Mouse (Mus musculus) v-Abl transformed pro-B cells (cell line): ENCODE data around the gene Cfi.

Experiments used
- in situ Hi-C, 2 experiments: fragments of 400-800 bp; cut with MboI; formaldehyde crosslinking; loops; one replicate each; pipeline ENCODE4 v1.15.1; 2025; ENCODE audit not compliant: unreplicated experiment in 2 of 2

Gene Cfi

DNA sequence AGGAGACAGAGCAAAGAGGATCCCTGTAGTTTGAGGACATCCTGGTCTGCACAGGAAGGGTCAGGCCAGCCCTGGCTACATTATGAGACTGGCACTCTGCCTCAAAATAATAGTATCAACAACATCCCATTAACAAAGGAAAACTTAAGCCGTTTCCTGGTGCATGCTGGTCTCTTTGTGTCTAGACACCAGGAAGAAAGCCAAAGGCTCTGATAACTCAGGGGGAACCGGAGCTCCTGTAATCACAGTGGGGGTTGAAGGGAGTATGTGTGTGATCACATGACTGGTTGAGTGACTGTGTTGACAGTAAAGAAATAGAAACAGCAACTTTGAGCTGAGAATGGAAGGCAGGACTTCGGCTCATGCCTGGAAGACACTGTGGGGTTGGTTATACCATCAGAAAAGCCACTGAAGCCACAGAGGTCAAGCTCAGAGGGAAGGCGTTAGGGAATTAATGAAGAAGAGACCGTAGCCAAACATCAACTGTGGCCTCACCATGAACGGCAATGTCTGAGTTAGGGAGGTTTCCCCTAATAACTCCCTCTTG is at the start of gene Cfi:
Gene Cfi, plus strand, starts transcription at position 497 of the 547 bp plus-strand sequence.
- in situ Hi-C loops = loop anchor here (5.0 to 25.0 kb wide), 6 partner anchors 42 to 1402 kb away; partner anchors contain the start of gene Pla2g12a (in 1 of the 2)

DNA sequence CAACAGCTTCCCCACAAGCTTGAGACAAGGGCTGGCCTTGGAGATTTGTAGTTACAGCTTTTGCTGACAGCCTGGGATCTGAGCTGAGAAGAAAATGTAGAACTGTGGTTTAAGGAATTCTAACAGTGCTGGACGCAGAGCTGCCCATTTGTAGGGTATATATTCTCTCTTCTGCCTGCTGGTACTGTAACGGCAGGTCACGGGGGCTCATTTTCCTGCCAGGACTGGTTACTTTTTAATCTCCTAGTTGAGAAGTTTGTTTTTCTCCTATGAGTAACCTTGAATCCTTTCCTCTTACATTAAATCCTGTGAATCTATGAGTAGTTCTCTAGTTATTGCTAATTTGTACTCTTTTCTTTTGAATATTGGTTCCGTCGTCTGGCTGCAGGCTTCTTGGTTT is 41.9 kb upstream of the Cfi start:
- in situ Hi-C loops = no loop called here

DNA sequence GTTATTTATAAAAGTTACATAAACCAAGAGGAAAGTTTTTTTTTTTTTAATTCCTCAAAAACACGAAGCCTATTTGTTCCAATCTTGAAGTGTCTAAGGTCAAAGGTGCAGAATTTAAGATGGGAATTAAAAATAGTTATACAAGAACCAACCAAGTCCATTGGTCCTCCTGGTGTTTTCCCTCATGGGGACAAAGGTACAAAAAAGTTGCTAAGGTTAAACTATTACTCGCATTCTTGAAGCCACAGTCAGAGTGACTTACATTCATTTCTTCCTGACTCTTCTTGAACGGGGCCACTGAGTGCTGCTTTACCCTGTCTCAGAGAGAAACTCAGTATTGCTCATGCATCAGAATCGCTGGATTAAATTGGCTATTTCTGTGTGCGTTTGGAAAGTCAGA is 38.3 kb upstream of the Cfi start:
- in situ Hi-C loops = no loop called here

DNA sequence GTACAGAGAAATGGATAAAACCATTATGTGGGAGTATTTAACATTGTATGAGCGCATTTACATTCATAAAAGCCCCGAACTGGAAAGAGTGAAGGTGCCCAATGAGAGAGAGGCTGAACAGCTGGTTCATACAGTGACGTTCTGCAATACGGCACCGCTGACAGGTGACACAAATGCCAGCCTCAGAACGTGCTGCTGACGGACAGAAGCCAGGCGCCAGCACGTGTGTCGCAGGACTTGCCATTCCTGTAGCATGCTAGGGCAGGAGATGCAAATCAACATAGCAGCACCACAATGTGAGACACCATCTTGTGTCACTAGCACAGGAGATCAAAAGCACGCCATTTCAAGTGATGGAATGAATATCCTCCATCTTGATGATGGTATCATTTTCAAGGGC is 37.1 kb upstream of the Cfi start:
- in situ Hi-C loops = no loop called here

DNA sequence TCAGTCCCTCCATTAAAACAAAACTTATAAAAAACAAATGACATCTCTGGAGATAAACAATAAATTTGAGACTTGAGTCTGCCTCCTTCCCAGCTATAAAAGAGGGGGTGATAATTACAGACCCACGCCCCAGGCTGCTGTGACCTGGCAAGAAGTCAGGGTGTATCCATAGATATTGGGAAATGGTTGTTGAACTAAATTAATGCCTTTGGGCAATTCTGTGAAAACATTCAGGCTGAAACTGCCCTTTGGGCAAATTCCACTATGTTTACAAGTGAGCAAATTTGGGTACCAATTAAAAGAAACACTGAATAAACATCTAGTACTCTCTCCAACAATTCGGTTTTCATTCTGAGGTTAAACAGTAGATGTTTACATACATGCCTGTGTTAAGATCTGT is 36.7 kb upstream of the Cfi start:
- in situ Hi-C loops = no loop called here

DNA sequence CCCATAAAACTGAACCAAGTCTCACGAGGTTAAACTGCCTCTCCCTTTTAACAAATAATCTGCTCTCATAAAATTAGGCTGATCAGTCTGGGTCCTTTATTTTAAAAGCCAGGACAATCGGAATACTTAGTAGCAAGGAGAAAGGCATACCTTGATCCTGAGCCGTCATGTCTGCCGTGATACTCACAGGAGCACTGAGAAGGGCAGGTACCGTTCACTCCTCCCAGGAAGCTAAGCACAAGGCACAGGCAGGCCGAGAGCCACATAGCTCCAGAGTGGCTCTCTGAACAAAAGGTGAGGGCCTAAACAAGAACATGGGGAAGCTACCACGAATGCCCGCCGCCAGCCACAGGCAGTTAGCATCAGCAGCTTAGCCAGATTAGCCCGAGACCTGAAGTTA is 31.9 kb upstream of the Cfi start, which contains the start of gene Lrit3:
Gene Lrit3, minus strand, starts transcription at position 266 of the 400 bp plus-strand sequence.
- in situ Hi-C loops = no loop called here

DNA sequence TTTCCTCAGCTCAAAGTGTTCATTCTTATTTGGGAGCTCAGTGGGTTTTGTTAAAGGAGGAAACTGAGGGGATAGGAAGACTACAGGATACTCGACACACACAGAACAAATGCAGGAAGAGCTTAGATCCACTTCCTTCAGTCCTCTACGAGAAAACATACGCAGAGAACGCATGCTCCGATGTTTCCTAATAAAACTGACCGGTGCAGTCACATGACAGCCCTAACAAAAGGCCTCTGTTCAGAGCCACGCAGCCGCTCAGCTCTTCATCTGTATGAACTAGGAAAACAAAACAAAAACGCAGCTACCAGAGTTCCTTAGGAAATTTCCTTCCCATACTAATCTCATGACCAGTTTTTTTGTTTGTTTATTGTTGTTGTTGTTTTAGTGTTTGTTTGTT is 14.8 kb upstream of the Cfi start:
- in situ Hi-C loops = loop anchor here (5.0 to 10.0 kb wide), 2 partner anchors 164 to 256 kb away; no protein-coding TSS in a partner anchor

DNA sequence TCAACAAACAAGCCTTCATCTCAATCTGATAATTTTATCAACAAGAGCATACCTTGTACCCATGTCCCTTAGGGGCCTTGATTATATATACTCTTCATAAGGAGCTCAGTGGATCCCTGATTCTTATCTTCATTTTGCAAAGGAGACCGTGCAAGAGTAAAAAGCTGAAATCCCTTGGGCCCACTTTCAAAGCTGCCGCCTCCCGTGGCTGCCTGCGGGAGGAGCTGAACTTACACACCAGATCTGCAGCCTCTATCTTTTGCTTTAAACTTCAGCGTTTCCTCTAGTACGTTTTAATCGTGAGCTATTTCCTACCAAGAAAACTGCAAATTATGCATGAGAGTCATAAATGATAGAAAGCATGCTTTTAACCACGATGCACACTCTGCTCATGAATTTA is 13.9 kb upstream of the Cfi start:
- in situ Hi-C loops = loop anchor here (5.0 to 10.0 kb wide), 2 partner anchors 163 to 256 kb away; no protein-coding TSS in a partner anchor

DNA sequence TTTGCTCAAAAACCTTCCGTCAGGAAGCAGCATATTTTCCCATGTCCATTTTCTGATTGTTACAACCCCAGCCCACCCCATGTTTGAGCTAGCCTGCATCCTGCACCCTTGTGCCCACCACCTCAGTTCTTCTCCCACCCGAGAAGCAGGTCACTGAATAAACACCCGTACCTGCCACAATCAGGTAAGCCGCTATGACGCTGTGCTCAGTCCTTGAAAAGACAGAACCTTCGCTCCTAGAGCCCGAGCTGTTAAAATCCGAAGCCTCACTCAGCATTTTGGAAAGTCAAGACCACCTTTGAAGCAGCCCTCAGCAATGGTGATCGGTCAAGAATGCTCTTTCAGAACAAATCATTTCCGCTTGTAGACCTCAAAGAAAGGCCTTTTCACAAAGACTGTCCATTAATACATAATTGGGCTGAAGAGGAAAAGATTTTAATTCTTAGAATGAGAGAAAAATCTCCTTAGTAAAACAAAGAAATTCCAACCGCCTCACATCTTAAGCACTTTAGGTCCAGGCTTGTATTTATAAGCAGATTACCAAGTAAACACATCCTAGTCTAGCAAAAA is 13.4 kb upstream of the Cfi start, which contains the start of gene Rrh:
Gene Rrh, minus strand, starts transcription at position 382 of the 570 bp plus-strand sequence.
- in situ Hi-C loops = loop anchor here (5.0 to 10.0 kb wide), 2 partner anchors 163 to 255 kb away; no protein-coding TSS in a partner anchor

DNA sequence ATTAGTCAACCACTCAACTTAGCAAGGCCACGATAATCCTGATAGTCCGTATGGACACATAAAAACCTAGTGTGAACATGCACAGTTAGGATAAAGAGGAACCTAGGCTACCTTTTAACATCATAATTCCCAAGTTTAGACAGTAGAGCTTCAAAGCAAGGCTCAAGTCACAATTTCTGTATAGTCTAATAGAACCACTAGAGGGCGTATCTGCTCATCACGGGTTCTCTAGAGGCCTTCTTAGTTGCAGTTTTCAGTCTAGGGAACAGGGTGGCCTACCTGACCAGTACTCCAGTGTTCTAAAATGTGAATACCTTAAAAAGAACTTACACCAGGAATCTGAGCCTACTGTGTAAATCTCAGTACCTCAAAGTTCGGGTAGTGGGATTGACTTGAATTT is 12.4 kb upstream of the Cfi start:
- in situ Hi-C loops = loop anchor here (5.0 to 10.0 kb wide), 2 partner anchors 162 to 254 kb away; no protein-coding TSS in a partner anchor

DNA sequence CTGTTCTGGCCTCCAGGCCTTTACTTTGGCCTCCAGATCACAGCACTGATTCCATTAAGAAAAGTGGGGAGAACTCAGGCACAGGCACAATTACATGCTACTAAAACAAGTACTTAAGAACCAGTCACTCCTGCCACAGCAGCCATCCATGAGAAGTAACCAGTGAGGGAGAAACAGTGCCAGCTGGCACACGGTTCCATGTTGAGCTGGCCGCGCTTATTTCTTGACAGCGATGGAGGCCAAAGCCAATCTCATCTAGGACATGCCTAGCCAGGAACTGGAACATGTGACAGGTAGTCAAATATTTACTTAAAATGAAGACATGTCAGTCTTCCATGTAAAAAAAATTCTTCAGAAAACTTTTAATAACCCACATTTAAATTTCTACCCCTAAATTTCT is 11.5 kb upstream of the Cfi start:
- in situ Hi-C loops = loop anchor here (5.0 to 10.0 kb wide), 2 partner anchors 161 to 253 kb away; no protein-coding TSS in a partner anchor

DNA sequence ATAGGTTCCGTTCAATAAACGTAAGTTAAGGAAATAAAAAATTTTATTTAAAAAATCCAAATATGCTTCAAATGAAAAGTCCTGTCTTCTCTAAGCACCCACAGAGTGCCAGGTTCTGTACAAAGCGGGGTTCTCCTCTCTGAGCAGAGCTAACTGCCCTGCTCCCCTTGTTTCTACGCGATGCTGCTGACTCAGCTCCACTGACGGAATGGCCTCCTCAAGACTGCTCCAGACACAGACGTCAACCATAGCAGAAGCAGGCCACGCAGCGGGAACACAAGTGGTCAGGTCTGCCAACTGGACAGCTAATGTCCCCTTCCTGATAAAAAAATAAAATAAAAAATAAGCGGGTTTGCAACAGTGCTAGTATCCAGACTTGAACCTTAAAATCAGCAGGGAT is 10.8 kb upstream of the Cfi start:
- in situ Hi-C loops = loop anchor here (5.0 to 25.0 kb wide), 3 partner anchors 160 to 1412 kb away; no protein-coding TSS in a partner anchor

DNA sequence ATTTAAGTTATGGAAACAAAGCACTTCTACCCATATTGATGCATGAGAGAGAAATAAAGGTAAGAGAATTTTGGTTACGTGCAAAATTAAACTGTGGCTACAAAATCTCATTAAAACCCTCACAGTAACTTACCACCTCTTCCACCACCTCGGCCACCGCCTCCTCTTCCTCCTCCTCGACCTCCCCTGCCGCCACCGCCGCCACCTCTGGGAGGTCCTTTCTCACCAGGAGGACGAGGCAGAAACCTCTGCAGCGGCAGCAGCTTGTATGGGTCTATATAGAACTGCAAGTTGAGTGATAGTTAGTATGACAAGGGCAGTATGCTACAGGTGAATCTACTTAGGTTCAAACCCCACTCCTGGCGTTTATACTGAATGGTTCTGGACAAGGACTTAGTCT is 9.0 kb upstream of the Cfi start:
- in situ Hi-C loops = loop anchor here (5.0 to 25.0 kb wide), 3 partner anchors 158 to 1411 kb away; no protein-coding TSS in a partner anchor

DNA sequence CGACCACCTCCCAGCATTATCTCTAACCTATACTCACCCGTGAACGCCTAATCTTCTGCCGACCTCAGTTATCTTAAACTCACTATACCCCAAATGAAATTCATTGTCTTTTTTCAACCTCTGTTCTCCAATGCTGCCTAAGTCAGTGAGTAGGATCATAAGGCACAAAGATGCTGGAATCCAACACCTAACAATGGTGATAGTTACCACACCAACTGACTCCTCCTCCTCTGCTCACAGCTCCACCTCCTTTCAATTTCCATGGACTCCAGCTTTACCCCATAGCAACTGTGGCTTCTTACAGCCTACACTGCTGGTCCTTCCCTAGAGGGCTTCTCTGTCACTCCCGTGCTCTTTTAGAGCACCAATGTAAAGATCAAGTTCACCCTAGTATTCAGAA is 8.0 kb upstream of the Cfi start:
- in situ Hi-C loops = loop anchor here (5.0 to 25.0 kb wide), 3 partner anchors 157 to 1410 kb away; no protein-coding TSS in a partner anchor

DNA sequence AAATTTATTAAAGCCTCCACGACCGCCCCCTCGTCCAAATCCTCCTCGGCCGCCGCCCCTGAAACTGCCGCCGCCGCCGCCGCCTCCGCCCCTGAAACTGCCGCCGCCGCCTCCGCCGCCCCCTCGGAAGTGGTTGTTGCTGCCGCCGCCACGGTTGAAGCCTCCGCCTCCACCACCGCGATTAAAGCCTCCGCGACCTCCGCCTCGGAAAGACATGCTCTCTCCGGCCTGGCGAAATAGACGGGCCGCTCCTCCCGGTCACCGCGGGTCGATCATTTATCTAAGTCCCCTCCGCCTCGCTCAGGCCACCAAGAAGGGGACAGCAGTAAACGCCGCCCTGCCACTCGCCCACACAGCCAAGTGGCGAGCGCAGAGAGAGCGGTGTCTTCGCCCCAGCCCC is 5.1 kb upstream of the Cfi start:
- in situ Hi-C loops = loop anchor here (10.0 to 25.0 kb wide), 3 partner anchors 224 to 1407 kb away; no protein-coding TSS in a partner anchor

DNA sequence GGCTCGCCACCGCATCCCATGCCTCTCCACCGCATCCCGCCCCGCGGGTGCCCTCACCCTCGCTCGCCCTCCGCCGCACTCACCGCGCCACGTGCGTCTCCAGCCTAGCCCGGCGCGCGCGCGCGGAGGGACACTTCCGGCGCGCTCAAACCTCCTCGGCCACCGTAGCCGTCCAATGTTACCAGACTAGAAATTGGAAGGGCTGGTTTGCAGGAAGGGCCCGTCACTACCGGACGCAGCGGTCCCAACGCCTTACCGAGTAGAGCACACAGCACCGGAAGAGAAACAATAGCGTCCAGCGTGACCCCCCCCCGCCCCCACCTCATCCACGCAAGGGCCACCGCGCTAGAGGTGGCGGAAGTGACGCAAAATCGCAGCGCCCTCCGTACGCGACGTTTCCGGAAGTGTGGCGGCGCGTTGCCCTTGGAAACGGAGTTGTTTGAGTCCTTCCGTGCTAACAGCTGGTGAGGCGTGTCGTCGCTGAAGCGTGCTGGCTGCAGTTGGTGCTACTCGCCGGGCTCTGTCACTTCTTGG is 4.6 kb upstream of the Cfi start, which contains the start of gene Gar1:
Gene Gar1, minus strand, starts transcription at position 362 of the 534 bp plus-strand sequence.
- in situ Hi-C loops = loop anchor here (10.0 to 25.0 kb wide), 3 partner anchors 224 to 1406 kb away; no protein-coding TSS in a partner anchor

DNA sequence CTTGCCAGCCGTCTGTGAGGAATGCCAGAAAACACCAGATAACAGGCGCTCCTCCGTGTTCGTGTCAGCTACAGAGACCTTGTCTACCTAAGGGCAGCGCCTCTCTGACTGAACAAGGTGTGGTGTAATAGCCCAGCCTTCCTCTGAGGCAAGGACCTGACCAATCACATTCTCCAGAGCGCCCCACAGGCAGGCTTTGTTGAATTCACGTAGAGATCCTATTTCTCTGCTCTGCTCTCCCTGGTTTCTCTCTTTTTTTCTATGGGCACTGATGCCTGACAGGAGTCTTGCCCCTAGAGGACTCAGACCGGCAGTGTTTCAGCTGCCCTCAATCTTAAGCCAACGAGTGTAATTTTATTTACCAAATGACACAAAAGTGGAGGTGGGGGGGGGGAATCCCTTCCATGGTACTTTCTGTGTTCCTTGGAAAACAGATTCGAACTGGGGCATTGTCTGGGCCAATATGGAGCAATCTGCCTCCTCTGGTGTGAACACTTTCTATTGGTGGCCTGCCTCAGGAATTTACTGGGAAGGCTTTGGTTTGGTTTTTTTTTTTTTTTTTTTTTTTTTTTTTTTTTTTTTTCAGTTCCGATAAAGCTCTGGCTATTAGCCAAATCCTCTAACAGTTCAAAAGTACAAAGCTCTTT is 490 bp downstream of the Cfi start:
- in situ Hi-C loops = loop anchor here (5.0 to 25.0 kb wide), 6 partner anchors 41 to 1401 kb away; partner anchors contain the start of gene Pla2g12a (in 1 of the 2)

DNA sequence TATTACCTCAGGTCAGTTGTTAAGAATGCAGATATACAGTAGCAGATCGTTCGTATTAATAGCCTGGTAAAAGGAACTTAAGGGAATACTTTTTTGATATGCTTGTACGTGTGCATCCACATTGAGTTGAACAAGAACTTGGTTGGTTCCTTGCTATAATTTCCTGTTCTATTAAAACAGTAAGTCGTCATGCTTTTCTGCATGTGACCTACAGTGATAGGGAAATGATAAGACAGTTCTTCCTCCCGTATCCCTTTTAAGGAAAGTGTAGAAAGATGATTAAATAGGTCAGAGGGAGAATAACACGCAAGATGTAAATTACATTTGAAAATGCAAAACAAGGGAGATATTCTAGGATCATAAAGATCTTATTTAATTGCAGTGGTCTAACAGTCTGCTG is 1.3 kb downstream of the Cfi start:
- in situ Hi-C loops = loop anchor here (5.0 to 25.0 kb wide), 6 partner anchors 40 to 1400 kb away; partner anchors contain the start of gene Pla2g12a (in 1 of the 2)

DNA sequence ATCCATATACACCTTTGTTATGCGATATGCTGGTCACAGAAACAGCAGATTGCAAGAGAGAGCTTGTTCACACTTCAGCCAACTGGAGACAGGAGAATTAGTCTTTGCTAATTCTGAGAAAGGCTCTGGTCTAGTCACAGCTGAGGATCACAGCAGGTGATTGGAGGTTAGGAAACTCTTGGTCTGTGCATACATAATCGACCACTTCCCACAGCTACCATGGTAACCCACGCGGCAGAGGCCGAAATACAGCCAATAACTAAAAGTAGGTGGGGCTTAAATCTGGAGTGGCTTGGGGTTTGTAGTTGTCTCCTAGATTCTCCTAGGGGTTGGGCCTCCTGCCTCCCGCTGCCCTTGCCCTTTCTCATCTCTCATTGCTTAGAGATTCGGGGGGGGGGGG is 2.3 kb downstream of the Cfi start:
- in situ Hi-C loops = loop anchor here (5.0 to 25.0 kb wide), 6 partner anchors 39 to 1399 kb away; partner anchors contain the start of gene Pla2g12a (in 1 of the 2)

DNA sequence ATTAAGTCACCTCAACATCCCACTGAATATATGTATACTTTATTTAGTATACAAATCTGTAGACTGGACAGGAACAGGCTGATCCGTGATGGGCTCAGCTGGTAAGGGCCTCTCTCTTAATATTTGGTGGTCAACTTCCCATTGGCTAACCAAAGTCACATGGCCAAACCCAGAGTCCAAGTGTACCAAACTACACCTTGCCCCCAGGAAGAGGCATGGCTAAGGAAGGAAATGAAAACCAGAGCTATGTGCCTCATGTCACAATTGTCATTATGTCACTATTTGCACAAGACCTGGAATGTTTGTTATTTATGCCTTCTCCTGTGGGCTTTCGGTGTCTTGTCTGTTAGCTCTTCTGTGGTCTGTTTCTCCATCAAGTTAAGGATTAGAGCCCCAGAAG is 10.2 kb downstream of the Cfi start:
- in situ Hi-C loops = loop anchor here in 1 of 2 experiments (25.0 kb wide), 1 partner anchor 1391 kb away; no protein-coding TSS in a partner anchor
